Mouse (Mus musculus): ENCODE results near the gene Adgrg1. TPM values are rescaled to one million over a fixed set of nuclear protein-coding genes. Genes with fewer than 3 reads are reported as not detected.
"Not testable (repeated sequence)": the region's sequence is repeated elsewhere in the genome, so short reads cannot be mapped to it uniquely, and the experiment has no call there.

Gene Adgrg1
- polyA plus RNA-seq, 1 experiment from 2014 or later: 16.6 TPM

- H3K4me3 ChIP-seq; DNase-seq (ENCODE audit: low spot score); H3K36me3 ChIP-seq; H3K27ac ChIP-seq; H3K4me1 ChIP-seq; H3K9me3 ChIP-seq; H3K27me3 ChIP-seq (ENCODE audit: insufficient read depth, poor library complexity, severe bottlenecking): not testable (repeated sequence)
- 49% methylated on average over 7 of the region's 7 CpGs for WGBS
Measured at GRCm38 (mm10) chr8:95028391-95028790, 53.8 kb downstream of the Adgrg1 start.

DNA sequence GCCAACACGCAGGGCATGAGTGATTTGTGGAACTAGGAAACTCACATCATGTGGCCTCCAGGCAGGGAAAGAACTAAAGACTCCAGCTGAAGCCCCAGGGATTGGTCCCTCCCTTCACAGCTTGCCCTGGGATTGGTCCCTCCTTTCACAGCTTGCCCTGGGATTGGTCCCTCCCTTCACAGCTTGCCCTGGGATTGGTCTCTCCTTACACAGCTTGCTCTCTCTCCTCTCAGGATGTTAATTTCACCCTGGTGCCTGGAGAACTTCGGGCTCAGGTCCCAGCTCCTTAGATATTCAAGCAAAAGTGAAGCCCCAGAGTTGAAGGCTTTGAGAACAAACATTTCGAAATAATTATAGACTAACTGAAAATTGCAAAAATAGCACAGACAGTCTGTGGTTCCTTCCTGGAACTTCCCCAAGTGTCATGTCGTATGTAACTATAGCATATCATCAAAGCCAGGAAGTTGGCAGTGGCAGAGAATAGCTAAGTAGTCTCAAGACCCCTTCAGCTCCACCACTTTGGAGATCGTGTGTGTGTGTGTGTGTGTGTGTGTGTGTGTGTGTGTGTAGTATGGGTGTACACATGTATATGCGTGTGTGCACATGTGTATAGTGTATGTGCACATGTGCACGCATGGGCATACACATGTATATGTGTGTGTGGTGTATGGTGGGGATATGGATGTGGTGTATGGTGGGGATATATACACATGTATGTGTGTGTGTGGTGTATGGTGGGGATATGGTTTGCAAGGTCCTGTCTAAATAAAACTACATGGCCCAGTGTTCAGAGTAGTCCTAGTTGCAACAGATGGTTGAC, 62.8 kb downstream of the Adgrg1 start:
- 62% methylated on average over 7 of the region's 7 CpGs for WGBS
- Histone ChIP-seq H3K27ac (no peak overlapping the region), H3K4me3 (no peak overlapping the region), H3K27me3 (ENCODE audit: insufficient read depth, poor library complexity, severe bottlenecking) (0 out of 2 replicates have a peak, but pooled peaks cover 5% of the 10 kb centered on the region), H3K36me3 (no peaks in the 10 kb centered on the region), H3K4me1 (no peaks in the 10 kb centered on the region), H3K9me3 (no peaks in the 10 kb centered on the region)
- no peak for DNase-seq (ENCODE audit: low spot score)

DNA sequence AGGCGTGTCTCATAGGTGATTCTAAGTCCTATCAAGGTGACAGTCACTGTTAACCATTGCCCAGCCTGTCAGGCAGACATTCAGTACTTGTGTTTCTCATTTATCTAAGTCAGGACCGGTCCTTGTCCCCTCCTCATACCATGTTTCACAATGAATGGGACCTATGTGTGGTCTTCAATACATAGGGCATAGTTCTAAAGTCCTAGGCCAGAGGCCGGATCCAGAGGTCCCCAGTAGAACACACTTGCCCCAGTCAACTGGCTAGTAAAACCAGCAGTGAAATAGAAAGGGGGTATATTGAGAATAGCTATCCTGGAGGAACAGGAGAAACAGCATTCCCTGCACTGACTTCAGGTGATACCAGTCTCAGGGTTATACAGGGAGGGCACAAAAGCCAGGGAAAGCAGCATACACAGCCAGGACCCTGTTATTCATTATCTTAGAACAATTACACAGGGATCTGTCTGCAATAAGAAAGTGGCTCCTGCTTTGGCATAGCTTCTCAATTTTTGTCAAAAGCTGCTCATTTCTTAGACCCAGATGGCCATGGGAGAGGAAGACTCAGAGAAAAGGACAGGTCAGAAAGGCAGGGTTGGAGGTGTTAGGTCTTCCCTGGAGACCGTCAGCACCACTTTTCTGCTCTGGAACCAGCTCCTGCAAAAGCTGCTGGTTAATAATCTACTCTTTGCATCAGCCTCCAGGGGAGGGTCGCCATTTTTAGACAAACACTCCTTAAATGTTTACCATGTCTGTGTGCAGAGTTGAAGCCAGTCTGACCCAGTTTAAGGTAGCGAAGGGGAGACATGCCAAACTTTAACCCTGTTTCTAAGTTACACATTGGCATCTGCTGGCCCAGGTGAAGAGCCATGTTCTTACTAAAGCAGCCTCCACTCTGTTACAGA, 67.6 kb downstream of the Adgrg1 start:
- no peaks in the 10 kb centered on the region for H3K9me3 ChIP-seq
- H3K4me1 ChIP-seq: no peaks in the 10 kb centered on the region
- H3K4me3 ChIP-seq: no peak overlapping the region
- no peak for DNase-seq (ENCODE audit: low spot score)
- WGBS: 61% methylated on average over 6 of the region's 6 CpGs
- H3K27ac ChIP-seq: no peak overlapping the region
- no peaks in the 10 kb centered on the region for H3K36me3 ChIP-seq
- no peaks in the 10 kb centered on the region for H3K27me3 ChIP-seq (ENCODE audit: insufficient read depth, poor library complexity, severe bottlenecking)

GRCm38 (mm10) chr8:95044811-95045210, 70.3 kb downstream of the Adgrg1 start:
- Histone ChIP-seq H3K27me3 (ENCODE audit: insufficient read depth, poor library complexity, severe bottlenecking) (no peaks in the 10 kb centered on the region), H3K36me3 (no peaks in the 10 kb centered on the region), H3K4me1 (no peaks in the 10 kb centered on the region), H3K27ac (no peak overlapping the region), H3K9me3 (no peaks in the 10 kb centered on the region), H3K4me3 (no peak overlapping the region)
- 66% methylated on average over 4 of the region's 4 CpGs for WGBS
- no peak for DNase-seq (ENCODE audit: low spot score)

DNA sequence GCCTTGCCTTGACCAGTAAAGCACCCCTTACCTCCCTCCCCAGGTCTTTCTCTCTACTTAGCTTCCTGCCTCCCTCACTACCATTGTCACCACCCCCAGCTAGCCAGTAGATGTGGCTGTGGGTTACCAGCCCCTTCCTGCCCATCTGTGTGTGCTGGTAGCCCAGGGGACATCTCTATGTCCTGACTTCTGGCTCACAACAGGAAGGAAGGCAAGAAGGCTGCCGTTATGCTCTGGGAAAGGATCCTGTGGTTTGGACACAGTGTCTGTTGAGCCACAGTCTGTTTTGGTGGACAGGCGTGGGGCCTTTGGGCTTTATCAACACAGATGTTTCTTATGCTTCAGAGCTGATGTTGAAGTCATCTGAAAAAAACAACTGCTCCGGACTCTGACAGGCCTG, 72.4 kb downstream of the Adgrg1 start:
- no peaks in the 10 kb centered on the region for H3K36me3 ChIP-seq
- H3K9me3 ChIP-seq: no peaks in the 10 kb centered on the region
- no peak for DNase-seq (ENCODE audit: low spot score)
- no peak overlapping the region for H3K27ac ChIP-seq
- 69% methylated on average over 3 of the region's 3 CpGs for WGBS
- no peak overlapping the region for H3K4me3 ChIP-seq
- H3K4me1 ChIP-seq: no peaks in the 10 kb centered on the region
- no peaks in the 10 kb centered on the region for H3K27me3 ChIP-seq (ENCODE audit: insufficient read depth, poor library complexity, severe bottlenecking)

DNA sequence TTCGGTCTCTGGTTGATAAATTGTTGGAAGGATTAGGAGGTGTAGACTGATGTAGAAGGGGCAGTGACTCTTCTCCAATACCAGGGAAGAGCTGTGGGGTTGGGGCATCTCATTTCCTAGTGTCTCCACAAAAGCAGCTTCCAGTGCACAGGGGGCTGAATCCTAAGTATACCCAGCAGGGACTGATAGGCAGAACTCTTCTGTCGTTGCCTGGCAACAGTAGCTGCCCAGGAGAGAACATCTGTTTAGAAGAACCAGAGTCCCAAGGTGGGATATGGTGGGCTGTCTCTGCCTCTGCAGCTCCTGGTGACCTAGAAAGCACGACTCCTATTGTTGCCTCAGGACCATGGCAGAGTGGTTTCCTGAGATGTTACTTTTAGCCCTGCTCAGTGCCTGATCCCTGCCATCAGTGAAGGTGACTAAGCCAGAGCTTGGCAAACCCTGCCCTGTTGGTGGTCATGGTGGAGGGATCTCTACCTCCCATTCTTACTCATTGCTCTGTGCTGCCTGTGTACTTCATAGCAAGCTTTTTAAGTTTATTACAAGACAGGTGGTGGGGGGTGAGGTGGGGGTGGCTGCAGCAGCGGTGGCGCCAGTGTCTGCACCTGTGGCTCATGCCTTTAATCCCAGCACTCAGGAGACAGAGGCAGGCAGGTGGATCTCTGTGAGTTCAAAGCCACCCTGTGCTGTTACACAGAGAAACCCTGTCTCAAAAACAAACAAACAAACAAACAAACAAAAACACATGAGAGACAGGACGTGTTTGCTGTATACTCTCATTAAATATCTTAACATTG, 73.5 kb downstream of the Adgrg1 start:
- WGBS: 71% methylated on average over 6 of the region's 6 CpGs
- DNase-seq (ENCODE audit: low spot score): no peak
- no peaks in the 10 kb centered on the region for H3K4me1 ChIP-seq
- H3K27ac ChIP-seq: no peak overlapping the region
- no peaks in the 10 kb centered on the region for H3K27me3 ChIP-seq (ENCODE audit: insufficient read depth, poor library complexity, severe bottlenecking)
- H3K4me3 ChIP-seq: no peak overlapping the region
- no peaks in the 10 kb centered on the region for H3K36me3 ChIP-seq
- H3K9me3 ChIP-seq: no peaks in the 10 kb centered on the region

DNA sequence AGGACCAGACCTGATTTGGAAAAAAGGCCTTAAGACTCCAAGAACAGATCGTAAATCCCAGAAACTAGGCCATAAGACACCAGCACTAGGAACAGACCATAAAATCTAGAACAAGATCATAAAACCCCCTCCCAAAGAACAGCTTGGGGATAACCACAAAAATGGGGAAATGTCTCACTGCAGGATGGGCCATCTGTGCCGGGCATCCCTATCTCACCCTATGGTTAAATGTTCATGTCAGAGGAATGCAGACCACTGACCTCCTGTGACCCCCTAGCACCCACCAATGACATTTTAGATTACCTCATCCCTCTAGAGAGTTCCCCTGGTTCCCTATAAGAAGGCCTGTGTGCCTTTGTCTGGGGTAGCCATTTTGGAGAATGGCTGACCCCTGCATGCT, 75.1 kb downstream of the Adgrg1 start:
- H3K4me3 ChIP-seq: no peak overlapping the region
- no peak overlapping the region for H3K27ac ChIP-seq
- no peaks in the 10 kb centered on the region for H3K27me3 ChIP-seq (ENCODE audit: insufficient read depth, poor library complexity, severe bottlenecking)
- H3K9me3 ChIP-seq: no peaks in the 10 kb centered on the region
- DNase-seq (ENCODE audit: low spot score): no peak
- no peaks in the 10 kb centered on the region for H3K36me3 ChIP-seq
- 59% methylated on average over 2 of the region's 2 CpGs for WGBS
- H3K4me1 ChIP-seq: no peaks in the 10 kb centered on the region

DNA sequence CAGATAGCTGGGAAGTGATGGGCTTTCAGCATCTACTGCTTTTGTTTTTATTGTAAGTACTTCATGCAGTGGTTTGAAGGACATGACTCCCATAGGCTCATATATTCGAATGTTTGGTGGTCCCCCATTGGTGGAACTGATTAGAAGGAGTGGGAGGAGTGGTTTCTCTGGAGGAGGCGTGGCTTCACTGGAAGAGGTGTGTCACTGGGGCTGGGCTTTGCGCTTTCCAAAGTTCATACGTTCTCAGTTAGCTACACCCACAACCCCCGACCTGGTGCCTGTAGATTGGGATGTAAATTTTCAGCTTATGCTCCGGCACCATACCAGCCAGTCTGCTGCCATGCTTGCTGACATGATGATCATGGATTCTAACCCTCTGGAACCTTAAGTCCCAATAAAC, 79.9 kb downstream of the Adgrg1 start:
- no peaks in the 10 kb centered on the region for H3K9me3 ChIP-seq
- peak; percentile 79 for DNase-seq (ENCODE audit: low spot score)
- H3K4me1 ChIP-seq: peaks cover 7% of the 10 kb centered on the region; the same call in 1 of the 2 replicates
- no peaks in the 10 kb centered on the region for H3K27me3 ChIP-seq (ENCODE audit: insufficient read depth, poor library complexity, severe bottlenecking)
- no peak overlapping the region for H3K4me3 ChIP-seq
- 49% methylated on average over 6 of the region's 6 CpGs for WGBS
- no peak overlapping the region for H3K27ac ChIP-seq
- H3K36me3 ChIP-seq: no peaks in the 10 kb centered on the region

- no peak for DNase-seq (ENCODE audit: low spot score)
- H3K4me1 ChIP-seq: peaks cover 11% of the 10 kb centered on the region; the same call in 1 of the 2 replicates
- WGBS: 24% methylated on average over 2 of the region's 2 CpGs
- no peaks in the 10 kb centered on the region for H3K36me3 ChIP-seq
- no peak within 1 kb of the TSS for H3K27ac ChIP-seq
- no peaks in the 10 kb centered on the region for H3K27me3 ChIP-seq (ENCODE audit: insufficient read depth, poor library complexity, severe bottlenecking)
- no peak within 1 kb of the TSS for H3K4me3 ChIP-seq
- H3K9me3 ChIP-seq: no peaks in the 10 kb centered on the region
Measured at GRCm38 (mm10) chr8:95054927-95055510, 80.5 kb downstream of the Adgrg1 start, which contains the start of gene Drc7. Gene Drc7 (plus strand): TSS chr8:95055103.

DNA sequence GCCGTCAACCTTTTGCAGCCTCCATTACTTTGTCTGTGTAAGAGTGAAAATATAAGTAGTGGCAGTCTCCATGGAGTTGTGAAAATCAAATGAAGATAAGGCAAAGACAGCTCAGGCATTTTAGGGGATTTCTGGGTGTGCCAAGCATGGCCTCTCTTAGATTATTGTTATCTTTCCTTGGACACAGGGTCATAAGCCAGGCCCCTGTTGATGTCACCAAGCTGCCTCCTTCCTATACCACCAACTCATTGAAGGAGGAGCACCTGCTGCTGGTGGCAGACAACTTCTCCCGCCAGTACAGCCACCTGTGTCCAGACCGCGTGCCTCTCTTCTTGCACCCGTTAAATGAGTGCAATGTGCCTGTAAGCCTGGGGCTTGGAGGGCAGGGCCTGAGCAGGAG, 81.9 kb downstream of the Adgrg1 start:
- Histone ChIP-seq H3K27ac (no peak overlapping the region), H3K36me3 (no peaks in the 10 kb centered on the region), H3K9me3 (no peaks in the 10 kb centered on the region), H3K27me3 (ENCODE audit: insufficient read depth, poor library complexity, severe bottlenecking) (no peaks in the 10 kb centered on the region), H3K4me3 (no peak overlapping the region), H3K4me1 (peaks cover 11% of the 10 kb centered on the region; the same call in 1 of the 2 replicates)
- no peak for DNase-seq (ENCODE audit: low spot score)
- WGBS: 75% methylated on average over 5 of the region's 5 CpGs

DNA sequence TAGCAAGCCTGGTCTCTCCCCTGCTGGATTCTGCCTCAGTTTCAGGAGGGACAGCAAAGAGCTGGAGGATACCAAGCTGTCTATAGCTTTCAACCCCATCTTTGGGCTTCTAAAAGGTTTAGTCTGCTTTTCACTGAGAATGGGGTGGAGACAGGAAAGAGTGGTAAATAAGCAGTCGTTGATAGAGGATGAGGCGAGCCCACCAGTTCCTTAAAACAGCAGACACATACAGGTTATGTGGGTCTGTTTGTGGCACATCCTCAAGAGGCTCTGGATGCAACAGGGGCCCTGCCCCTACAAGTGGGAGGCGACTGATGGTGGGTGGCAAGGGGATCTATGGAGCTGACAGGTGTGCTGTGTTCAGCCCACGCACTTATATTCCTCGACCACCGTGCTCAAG, 84.1 kb downstream of the Adgrg1 start:
- H3K27ac ChIP-seq: peak overlapping the region; percentile 22; the same call in 1 of the 2 replicates
- H3K4me1 ChIP-seq: peaks cover 11% of the 10 kb centered on the region; the same call in 1 of the 2 replicates
- no peak for DNase-seq (ENCODE audit: low spot score)
- 76% methylated on average over 6 of the region's 6 CpGs for WGBS
- no peak overlapping the region for H3K4me3 ChIP-seq
- H3K9me3 ChIP-seq: no peaks in the 10 kb centered on the region
- no peaks in the 10 kb centered on the region for H3K36me3 ChIP-seq
- no peaks in the 10 kb centered on the region for H3K27me3 ChIP-seq (ENCODE audit: insufficient read depth, poor library complexity, severe bottlenecking)

- no peak for DNase-seq (ENCODE audit: low spot score)
- Histone ChIP-seq H3K27ac (no peak overlapping the region), H3K36me3 (no peaks in the 10 kb centered on the region), H3K4me3 (no peak overlapping the region), H3K9me3 (no peaks in the 10 kb centered on the region), H3K4me1 (peaks cover 11% of the 10 kb centered on the region; the same call in 1 of the 2 replicates), H3K27me3 (ENCODE audit: insufficient read depth, poor library complexity, severe bottlenecking) (no peaks in the 10 kb centered on the region)
- 55% methylated on average over 6 of the region's 6 CpGs for WGBS
Measured at GRCm38 (mm10) chr8:95059812-95060533, 85.4 kb downstream of the Adgrg1 start.

Data from heart, embryonic 10.5 days (tissue).